Mouse (Mus musculus) monocyte, adult 5-6 weeks (primary cell): ENCODE measurements around the gene Lyl1. TPM values are rescaled to one million over a fixed set of nuclear protein-coding genes. Genes with fewer than 3 reads are reported as not detected.
"Not testable (repeated sequence)": the region's sequence is repeated elsewhere in the genome, so short reads cannot be mapped to it uniquely, and the experiment has no call there.

Experiments
- ATAC-seq: fragments of 153-309, 156-312 bp; replicated peaks from 2 replicates; pipeline ENCODE4 v1.8.0; 2017; ENCODE audit warnings: mild to moderate bottlenecking; ENCODE audit not compliant: low TSS enrichment, insufficient number of reproducible peaks, severe bottlenecking, poor library complexity, low FRiP score
- total RNA-seq: library from RNA; stranded (forward); fragments of 200-1000, 200-491, 200-594 nt; gene quantifications from 3 replicates; pipeline ENCODE4 v1.2.3, GENCODE M21; 2017

Gene Lyl1
- total RNA-seq, 1 experiment from 2014 or later, result 45.0 TPM

DNA sequence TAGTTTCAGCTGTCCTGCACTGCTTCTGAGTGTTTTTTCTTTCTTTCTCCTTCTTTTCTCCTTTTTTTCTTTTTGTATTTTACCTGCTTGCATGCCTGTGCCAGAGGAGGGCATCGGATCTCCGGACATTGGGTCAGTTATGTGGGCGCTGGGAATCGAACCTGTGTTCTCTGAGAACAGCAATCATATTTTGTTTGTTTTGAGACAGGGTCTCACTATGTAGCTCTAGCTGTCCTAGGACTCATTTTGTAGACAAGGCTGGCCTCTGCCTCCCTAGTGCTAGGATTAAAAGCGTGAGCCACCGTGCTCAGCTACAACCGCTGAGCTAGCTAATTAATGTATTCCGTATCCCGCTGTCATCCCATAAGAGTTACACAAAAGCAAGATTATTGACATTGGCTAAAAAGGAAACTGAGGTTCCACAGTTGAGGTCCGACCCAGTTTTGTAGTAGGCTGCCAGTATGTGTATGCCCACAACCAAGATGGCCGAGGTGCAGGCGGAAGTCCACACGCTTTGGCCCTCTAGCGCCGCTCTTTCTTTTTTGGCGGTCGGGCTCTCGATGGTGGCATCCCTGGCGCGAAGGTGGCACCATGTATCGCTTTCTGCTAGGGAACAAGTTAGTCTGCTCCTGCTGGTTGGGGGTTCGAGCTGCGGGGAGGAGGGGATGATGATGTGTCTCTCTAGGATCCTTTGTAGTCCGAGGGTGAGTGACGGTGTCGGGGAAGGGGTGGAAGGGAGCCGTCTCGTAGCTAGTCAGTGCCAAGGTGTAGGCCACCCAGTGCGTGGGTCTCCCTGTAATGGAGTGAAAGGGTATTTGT, 36.5 kb upstream of the Lyl1 start:
- ATAC-seq, result peak; percentile 31

- ATAC-seq, result no peak
These were observed 35.8 kb upstream of the Lyl1 start for GRCm38 (mm10) chr8:84665385-84665893.

GRCm38 (mm10) chr8:84668081-84668480, 33.2 kb upstream of the Lyl1 start:
- ATAC-seq, result no peak

GRCm38 (mm10) chr8:84668731-84669485, 32.3 kb upstream of the Lyl1 start:
- ATAC-seq, result no peak

DNA sequence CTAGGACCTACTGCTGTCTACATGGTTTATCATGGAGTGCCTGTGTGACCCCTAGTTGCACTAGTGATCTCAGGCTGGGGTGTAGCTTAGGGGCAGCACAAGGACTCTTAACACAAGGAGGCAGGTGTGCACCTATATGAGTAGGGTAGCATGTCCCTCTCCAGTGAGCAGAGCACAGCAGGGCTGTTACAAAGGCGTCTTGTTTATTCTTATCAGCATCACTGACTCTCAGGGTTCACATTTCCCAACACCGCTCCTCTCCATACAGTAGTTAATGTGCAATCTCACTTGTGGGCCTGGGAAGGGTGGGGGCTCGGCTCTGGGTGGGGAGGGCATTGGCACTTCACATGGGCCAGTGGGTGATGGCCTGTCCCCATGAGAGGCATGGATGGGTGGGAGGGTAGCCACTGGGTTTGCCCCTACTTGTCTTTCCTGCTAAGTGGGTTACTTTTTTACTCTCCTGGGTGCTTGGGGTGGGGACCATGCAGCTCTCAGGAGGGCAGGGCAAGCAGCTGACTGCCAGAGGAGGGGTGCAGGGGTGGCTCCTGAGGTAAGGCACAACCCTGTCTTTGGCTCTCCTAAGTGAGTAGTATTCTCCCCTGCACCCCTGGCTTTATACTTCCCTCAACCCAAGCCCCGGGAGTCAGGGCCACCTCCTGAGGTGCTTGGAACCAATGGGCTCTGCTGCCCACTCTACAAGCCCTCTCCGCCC, 30.8 kb upstream of the Lyl1 start:
- not testable (repeated sequence) for ATAC-seq

DNA sequence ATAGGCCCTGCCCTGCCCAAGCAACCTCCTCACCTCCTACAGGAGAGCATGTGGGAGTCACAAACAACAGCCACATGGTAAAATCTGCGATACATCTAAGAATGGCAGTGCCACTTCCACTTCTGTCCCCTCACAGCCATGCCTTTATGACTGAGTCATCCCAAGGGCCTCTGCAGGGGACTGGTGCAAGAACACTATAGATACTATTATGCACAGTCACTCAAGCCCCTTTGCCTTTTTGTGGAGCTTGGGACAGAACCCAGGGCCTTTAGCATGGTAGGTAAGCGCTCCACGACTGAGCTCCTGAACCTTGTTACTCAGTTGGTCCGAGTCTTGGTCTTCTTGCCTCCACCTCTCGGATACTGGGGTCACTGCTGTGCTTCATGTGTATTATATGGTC, 24.0 kb upstream of the Lyl1 start:
- ATAC-seq, result no peak

DNA sequence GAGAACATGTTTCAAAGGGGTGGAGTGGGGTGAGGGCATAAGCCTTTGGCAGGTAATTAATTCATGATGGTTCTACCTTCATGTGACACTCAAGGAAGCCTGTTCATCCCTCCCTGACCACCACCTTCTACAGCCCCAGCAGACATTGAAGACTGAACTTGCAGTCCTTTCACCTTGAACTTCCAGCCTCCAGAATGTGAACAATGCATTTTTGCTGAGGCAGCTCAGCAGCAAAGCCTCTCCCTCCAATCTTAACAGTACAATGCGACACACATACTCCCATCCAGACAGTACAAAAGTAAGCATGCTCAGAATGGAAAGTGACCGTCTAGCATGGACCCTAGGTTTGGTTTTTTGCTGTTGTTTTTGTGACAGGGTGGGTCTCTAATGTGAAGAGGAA, 19.8 kb upstream of the Lyl1 start:
- no peak for ATAC-seq

- ATAC-seq, result no peak
These were observed 19.0 kb upstream of the Lyl1 start for GRCm38 (mm10) chr8:84682257-84682656.

- ATAC-seq, result no peak
These were observed 16.7 kb upstream of the Lyl1 start for GRCm38 (mm10) chr8:84684537-84684936.

DNA sequence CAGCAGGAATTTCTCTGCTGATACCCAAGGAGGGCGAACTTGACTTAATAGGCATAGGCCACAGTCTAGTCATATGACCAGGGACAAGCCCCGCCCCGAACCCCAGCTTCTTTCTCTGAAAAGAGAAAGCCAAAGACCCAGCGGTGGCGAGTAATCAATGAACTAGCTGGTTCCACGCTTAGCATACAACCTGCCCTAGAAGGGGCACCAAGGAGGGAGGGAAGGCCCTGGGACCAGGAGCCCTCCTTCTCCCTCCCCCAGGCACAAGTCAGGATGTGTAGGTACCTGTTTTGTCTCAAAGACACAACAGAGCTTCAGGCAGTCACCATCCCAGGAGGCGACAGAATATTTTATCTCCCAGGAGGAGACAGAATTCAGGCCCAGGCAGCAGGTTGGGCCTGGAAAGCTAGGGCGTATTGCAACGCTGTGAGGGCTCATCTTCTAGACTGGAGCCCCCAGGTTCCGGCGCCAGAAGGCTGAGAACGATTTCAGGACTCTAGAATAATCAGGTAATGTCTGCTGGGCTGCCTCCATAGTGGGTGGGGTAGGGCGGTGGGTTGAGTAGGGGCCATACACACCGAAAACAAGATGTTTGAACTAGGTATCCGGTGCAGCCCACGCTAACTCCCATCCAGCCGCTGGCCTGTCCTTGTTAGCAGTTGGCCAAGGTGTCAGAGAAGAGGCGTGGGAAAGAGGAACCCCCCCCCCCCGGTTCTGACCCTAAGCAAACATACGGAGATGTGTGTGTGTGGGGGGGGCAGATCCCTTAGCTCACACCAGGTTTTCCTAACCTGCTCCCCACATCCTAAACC, 14.9 kb upstream of the Lyl1 start, which contains the start of gene Trmt1:
Gene Trmt1 (plus strand): TSS at position 117 of the 812 bp plus-strand sequence.
- no peak for ATAC-seq

DNA sequence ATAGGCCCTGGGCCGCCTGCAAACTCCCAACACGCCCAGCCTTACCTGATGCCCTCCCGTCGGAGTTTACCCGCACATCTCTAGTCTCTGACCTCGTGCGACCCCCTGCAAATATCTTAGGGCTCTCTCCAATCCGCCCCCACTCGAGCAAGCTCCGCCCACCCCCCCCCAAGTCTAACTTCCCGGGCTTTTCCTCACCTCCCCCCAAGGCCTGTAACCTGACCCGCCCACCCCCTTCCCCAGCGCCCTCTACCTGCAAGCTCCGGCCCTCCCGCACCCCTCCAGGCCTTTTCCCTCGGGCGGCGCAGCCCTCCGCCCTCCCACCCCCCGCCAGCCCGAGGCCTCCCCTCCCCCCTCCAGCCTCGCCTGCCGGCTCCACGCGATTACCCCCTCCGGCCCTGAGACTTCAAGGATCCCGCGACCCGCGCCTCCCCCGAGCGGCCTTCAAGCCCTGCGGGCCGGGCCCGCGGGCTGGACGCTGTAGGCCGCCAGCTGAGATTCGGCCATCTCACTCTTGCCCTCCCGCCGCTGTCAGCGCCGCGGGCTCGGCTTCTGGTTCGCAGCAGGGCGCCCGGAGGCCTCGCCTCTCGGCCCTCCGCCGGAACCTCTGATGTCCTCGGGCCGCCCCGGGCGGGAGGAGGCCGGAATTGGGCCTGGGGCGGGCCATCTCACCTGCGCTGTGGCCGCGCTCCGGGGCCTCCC, 14.1 kb upstream of the Lyl1 start:
- no peak for ATAC-seq

- peak; percentile 84 for ATAC-seq
These were observed 13.6 kb upstream of the Lyl1 start, which contains the start of gene Nacc1 for GRCm38 (mm10) chr8:84687705-84688100. Gene Nacc1 (minus strand): TSS chr8:84687862.

- ATAC-seq, result peak; percentile 91
These were observed 12.0 kb upstream of the Lyl1 start for GRCm38 (mm10) chr8:84689091-84689915.

DNA sequence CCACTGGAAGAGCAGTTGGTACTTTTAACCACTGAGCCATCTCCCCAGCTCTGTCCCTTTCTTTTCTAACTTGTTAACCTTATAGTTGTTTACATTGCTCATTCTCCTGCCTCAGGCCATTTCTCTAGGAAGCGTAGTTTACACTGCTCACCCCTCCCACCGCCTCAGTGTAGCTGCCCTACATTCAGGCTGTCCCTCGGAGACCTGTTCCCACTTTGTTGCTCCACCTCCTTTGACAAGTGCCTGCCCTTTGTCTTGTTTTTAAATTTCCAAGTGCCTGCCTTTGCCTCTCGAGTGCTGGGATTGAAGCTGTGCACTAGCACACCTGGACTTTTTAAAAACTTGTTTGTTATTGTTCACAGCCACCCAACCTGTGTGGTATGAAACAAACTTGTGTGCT, 7.9 kb upstream of the Lyl1 start:
- ATAC-seq, result no peak

GRCm38 (mm10) chr8:84695140-84695539, 6.1 kb upstream of the Lyl1 start:
- ATAC-seq, result no peak

DNA sequence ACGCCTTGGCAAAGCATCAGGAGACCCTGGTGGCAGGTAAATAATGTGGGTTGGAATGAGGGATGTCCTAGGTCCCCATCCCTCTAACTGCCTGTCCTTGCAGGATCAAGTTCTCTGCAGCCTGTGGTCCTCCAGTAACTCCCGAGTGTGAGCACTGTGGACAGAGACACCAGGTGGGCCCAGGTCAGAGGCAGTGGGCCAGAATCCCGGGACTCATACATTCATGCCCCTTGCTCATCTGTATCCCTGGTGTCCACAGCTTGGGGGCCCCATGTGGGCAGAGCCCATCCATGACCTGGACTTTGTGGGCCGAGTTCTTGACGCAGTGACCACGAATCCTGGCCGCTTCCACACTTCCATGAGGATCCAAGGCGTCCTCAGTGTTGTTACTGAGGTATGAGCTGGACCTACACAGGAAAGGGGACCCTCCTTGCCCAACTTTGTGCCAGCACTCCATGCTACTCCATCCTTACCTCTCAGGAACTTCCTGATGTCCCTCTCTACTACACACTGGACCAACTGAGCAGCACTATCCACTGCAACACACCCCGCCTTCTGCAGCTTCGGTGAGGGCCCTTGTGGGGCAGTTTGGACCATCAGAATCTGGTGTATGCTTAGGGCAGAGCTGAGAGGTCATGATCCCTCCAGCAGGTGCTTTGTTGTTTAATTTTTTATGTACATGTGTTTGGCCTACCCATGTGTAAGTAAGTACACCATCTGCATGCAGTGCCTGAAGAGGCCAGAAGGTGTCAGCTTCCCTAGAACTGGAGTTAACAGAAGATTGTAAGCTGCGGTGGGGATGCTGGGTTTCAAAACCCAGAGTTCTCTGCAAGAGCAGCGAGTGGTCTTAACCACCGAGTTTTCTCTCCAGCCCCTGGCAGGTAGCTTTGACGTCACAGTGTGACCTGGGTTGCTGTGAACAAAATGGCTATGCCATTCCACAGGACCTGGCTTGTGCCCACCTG, 3.8 kb upstream of the Lyl1 start:
- ATAC-seq, result 0 out of 2 replicates have a peak, but pooled peaks have one; percentile 7
